9 mouse cellular contexts compared by ENCODE assay signal in genomic region chr17:4173951-4174361, GRCm38 (mm10).
DNase-seq lines count a peak whose midpoint lies in the region; ATAC-seq lines count a peak whose summit lies in the region.
"Had no signal": no experiment of that assay in that cellular context is flagged by ENCODE, and none has a peak within 500 bp of the region (broad histone marks: within the 10 kb centered on the region; RNA-seq: fewer than 3 reads in every experiment).

No protein-coding gene starts in this region.

- peak overlapping the region; percentile 24; the same call in 1 of the 2 replicates for H3K4me2 ChIP-seq in heart, embryonic 13.5 days

- DNase-seq in ovary, adult 18-20 months (ENCODE audit: low spot score), result peak; percentile 7
- DNase-seq in ovary, postnatal 14 days (ENCODE audit: low spot score), result no peak
- DNase-seq in kidney, postnatal 25 days, result peak; percentile 46 to 74
- no peak for DNase-seq in cerebellum, adult 11-12 months
- no peak for DNase-seq in cerebellum, adult 9-10 months
- DNase-seq in natural killer cell, adult 2 months (ENCODE audit: low spot score in 2 of 2), result no peak

- 20% methylated on average over 4 of the region's 4 CpGs for WGBS in heart, embryonic 13.5 days

- peak; percentile 66; the same call in 1 of the 2 replicates for ATAC-seq in heart, embryonic 13.5 days (ENCODE audit: extremely low read depth, insufficient number of reproducible peaks, low FRiP score, low TSS enrichment)
- no peak for ATAC-seq in inflammation-experienced regulatory T-cells, adult 6 months

- H3K27me3 ChIP-seq in heart, embryonic 13.5 days (replicated peaks), result no peaks in the 10 kb centered on the region

- no peak overlapping the region for H3K4me3 ChIP-seq in heart, embryonic 13.5 days
- H3K4me3 ChIP-seq: layer of hippocampus, adult 2 months had no signal

- H3K9ac ChIP-seq in heart, embryonic 13.5 days, result no peak overlapping the region

- no peaks in the 10 kb centered on the region for H3K9me3 ChIP-seq in heart, embryonic 13.5 days

- H3K36me3 ChIP-seq in heart, embryonic 13.5 days, result no peaks in the 10 kb centered on the region

- peak overlapping the region; percentile 80 for H3K27ac ChIP-seq in heart, embryonic 13.5 days (replicated peaks)
- H3K27ac ChIP-seq: layer of hippocampus, adult 2 months had no signal

- peaks cover 29% of the 10 kb centered on the region for H3K4me1 ChIP-seq in heart, embryonic 13.5 days

Comparison
In these comparisons a context has a peak if more than half of its experiments do, and no peak if none do; other contexts are left out.
1. DNase-seq: peak in ovary, adult 18-20 months (single experiment) and kidney, postnatal 25 days (2 of 2); none in ovary, postnatal 14 days (single experiment), cerebellum, adult 11-12 months (single experiment), cerebellum, adult 9-10 months (single experiment) and natural killer cell, adult 2 months (0 of 2).